Mouse (Mus musculus) intestine, postnatal 0 days (tissue): Measurements from ENCODE around the gene Jag2. TPM values are rescaled to one million over a fixed set of nuclear protein-coding genes. Genes with fewer than 3 reads are reported as not detected.

Experiments
- ATAC-seq: fragments of 200-750 bp; cut with Nextera tagmentation; 2 replicates; pipeline ENCODE4 v1.8.0; 2017; ENCODE audit warnings: mild to moderate bottlenecking, moderate TSS enrichment, moderate library complexity
- H3K27ac ChIP-seq: fragments of 300-500 bp; sonication (generic); 2 replicates; pipeline ENCODE4 v1.5.1; 2014; ENCODE audit warnings: mild to moderate bottlenecking, low read depth, low read length, moderate library complexity
- H3K27me3 ChIP-seq: fragments of 300-500 bp; sonication (generic); replicated peaks from 2 replicates; pipeline ENCODE4 v1.6.1; 2014; ENCODE audit warnings: low read length, mixed read lengths; ENCODE audit not compliant: control insufficient read depth, insufficient read depth
- H3K36me3 ChIP-seq: fragments of 300-500 bp; sonication (generic); 2 replicates; pipeline ENCODE4 v1.6.1; 2014; ENCODE audit warnings: mild to moderate bottlenecking, moderate library complexity; ENCODE audit not compliant: control insufficient read depth, insufficient read depth
- H3K4me1 ChIP-seq: fragments of 300-500 bp; sonication (generic); replicated peaks from 2 replicates; pipeline ENCODE4 v1.6.1; 2014; ENCODE audit warnings: antibody characterized with exemption, low read length, mixed read lengths; ENCODE audit not compliant: control insufficient read depth, insufficient read depth
- H3K4me2 ChIP-seq: fragments of 300-500 bp; sonication (generic); replicated peaks from 2 replicates; pipeline ENCODE4 v1.6.1; 2014; ENCODE audit warnings: low read depth, mild to moderate bottlenecking, moderate library complexity
- H3K4me3 ChIP-seq: fragments of 300-500 bp; sonication (generic); 2 replicates; pipeline ENCODE4 v1.5.1; 2014; ENCODE audit warnings: low read depth, low read length
- H3K9ac ChIP-seq: fragments of 300-500 bp; sonication (generic); 2 replicates; pipeline ENCODE4 v1.6.1; 2014; ENCODE audit warnings: mild to moderate bottlenecking, low read depth, low read length
- H3K9me3 ChIP-seq: fragments of 300-500 bp; sonication (generic); 2 replicates; pipeline ENCODE4 v1.6.1; 2016; ENCODE audit warnings: mixed run types; ENCODE audit not compliant: control insufficient read depth
- CTCF ChIP-seq: sonication (generic); IDR thresholded peaks from 2 replicates; pipeline ENCODE4 v1.5.1; 2016; ENCODE audit warnings: low read depth, mild to moderate bottlenecking, control low read depth, antibody characterized with exemption, moderate library complexity
- WGBS: fragments of 180-500 bp; shearing (Covaris S2); extraction: QIAGEN DNeasy Blood & Tissue Kit; methylation state at CpG from one replicate; pipeline ENCODE4 v1.1.7; 2014; 5-methylcytosine and 5-hydroxymethylcytosine counted together
- polyA plus RNA-seq: library from polyadenylated mRNA; unstranded; fragments of >200 nt; fragmentation: Nextera tagmentation; extraction: Ambion mirVana; gene quantifications from 2 replicates; pipeline ENCODE4 v1.2.1, GENCODE M21; 2015

Gene Jag2
- polyA plus RNA-seq, 1 experiment from 2014 or later: 1.4 TPM

DNA sequence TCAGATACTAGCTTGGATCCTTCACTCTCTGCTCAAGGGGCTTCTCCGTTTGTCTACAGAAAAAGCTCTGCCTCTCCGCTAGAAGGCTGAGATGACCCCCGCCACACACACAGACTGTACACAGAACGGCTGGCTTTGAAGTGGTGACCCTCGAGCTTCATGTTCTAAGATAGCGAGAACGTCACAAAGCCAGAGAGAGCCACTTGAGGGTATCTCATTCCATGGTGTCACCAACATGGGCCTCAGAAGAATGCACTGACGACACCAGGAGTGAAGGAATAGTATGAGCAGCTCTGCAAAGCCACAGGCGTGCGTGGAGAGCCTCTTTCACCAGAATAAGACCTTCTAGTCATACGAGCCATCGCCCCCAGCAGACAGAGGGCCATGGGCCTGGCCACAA lies 8.1 kb downstream of the Jag2 start:
- WGBS: 83% methylated on average over 12 of the region's 12 CpGs
- no peak overlapping the region for H3K9ac ChIP-seq
- no peaks in the 10 kb centered on the region for H3K9me3 ChIP-seq
- no peak for ATAC-seq
- H3K27me3 ChIP-seq: no peaks in the 10 kb centered on the region
- no peak for TF ChIP-seq CTCF
- H3K36me3 ChIP-seq: no peaks in the 10 kb centered on the region
- H3K27ac ChIP-seq: no peak overlapping the region
- H3K4me1 ChIP-seq: 0 out of 2 replicates have a peak, but pooled peaks cover 6% of the 10 kb centered on the region
- H3K4me2 ChIP-seq: no peak overlapping the region
- H3K4me3 ChIP-seq: no peak overlapping the region

GRCm38 (mm10) chr12:112917906-112918305 lies 11.7 kb downstream of the Jag2 start:
- Histone ChIP-seq H3K4me3 (no peak overlapping the region), H3K9ac (no peak overlapping the region), H3K36me3 (peaks cover 13% of the 10 kb centered on the region; the same call in 1 of the 2 replicates), H3K4me2 (no peak overlapping the region), H3K27me3 (no peaks in the 10 kb centered on the region), H3K4me1 (no peaks in the 10 kb centered on the region), H3K9me3 (no peaks in the 10 kb centered on the region), H3K27ac (no peak overlapping the region)
- 58% methylated on average over 8 of the region's 8 CpGs for WGBS
- TF ChIP-seq CTCF: no peak
- no peak for ATAC-seq

- no peak overlapping the region for H3K27ac ChIP-seq
- 80% methylated on average over 11 of the region's 11 CpGs for WGBS
These were observed 12.1 kb downstream of the Jag2 start for GRCm38 (mm10) chr12:112917486-112917885.

GRCm38 (mm10) chr12:112916698-112917400 lies 12.7 kb downstream of the Jag2 start:
- H3K27ac ChIP-seq: no peak overlapping the region
- peaks cover 13% of the 10 kb centered on the region; the same call in 1 of the 2 replicates for H3K36me3 ChIP-seq
- no peaks in the 10 kb centered on the region for H3K4me1 ChIP-seq
- no peak overlapping the region for H3K9ac ChIP-seq
- H3K4me2 ChIP-seq: no peak overlapping the region
- H3K4me3 ChIP-seq: no peak overlapping the region
- H3K27me3 ChIP-seq: no peaks in the 10 kb centered on the region
- TF ChIP-seq CTCF: no peak
- 85% methylated on average over 16 of the region's 16 CpGs for WGBS
- no peak for ATAC-seq
- H3K9me3 ChIP-seq: no peaks in the 10 kb centered on the region

More at GRCm38 (mm10) chr12:112917486-112917885, 12.1 kb downstream of the Jag2 start:
- Histone ChIP-seq H3K9me3 (no peaks in the 10 kb centered on the region), H3K36me3 (peaks cover 13% of the 10 kb centered on the region; the same call in 1 of the 2 replicates), H3K27me3 (no peaks in the 10 kb centered on the region), H3K4me2 (no peak overlapping the region), H3K9ac (no peak overlapping the region), H3K4me1 (no peaks in the 10 kb centered on the region), H3K4me3 (no peak overlapping the region)
- ATAC-seq: no peak
- TF ChIP-seq CTCF: no peak

DNA sequence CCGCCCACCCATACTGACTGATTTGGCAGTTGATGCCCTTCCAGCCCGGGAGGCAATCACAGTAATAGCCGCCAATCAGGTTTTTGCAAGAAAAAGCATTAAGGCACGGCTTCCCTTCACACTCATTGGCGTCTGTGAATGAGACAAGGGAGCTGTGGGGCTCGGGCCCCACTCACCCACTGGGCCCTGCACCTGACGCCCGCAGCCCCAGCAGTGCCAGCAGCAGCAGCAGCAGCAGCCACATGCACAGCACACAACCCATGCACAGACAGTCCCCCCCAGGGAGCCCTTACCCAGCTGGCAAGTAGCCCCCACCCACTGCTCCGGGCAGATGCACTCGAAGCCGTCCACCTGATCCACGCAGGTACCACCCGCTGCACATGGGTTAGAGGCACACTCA lies 14.0 kb downstream of the Jag2 start:
- ATAC-seq: no peak
- Histone ChIP-seq H3K36me3 (peaks cover 22% of the 10 kb centered on the region; the same call in 1 of the 2 replicates), H3K27me3 (no peaks in the 10 kb centered on the region), H3K4me2 (no peak overlapping the region), H3K4me3 (no peak overlapping the region), H3K4me1 (no peaks in the 10 kb centered on the region), H3K9ac (no peak overlapping the region), H3K9me3 (no peaks in the 10 kb centered on the region), H3K27ac (no peak overlapping the region)
- TF ChIP-seq CTCF: no peak
- 70% methylated on average over 13 of the region's 13 CpGs for WGBS

GRCm38 (mm10) chr12:112914527-112914926 lies 15.0 kb downstream of the Jag2 start:
- H3K27me3 ChIP-seq: no peaks in the 10 kb centered on the region
- H3K4me1 ChIP-seq: no peaks in the 10 kb centered on the region
- no peak overlapping the region for H3K4me3 ChIP-seq
- no peaks in the 10 kb centered on the region for H3K9me3 ChIP-seq
- 78% methylated on average over 11 of the region's 11 CpGs for WGBS
- H3K27ac ChIP-seq: no peak overlapping the region
- no peak for ATAC-seq
- no peak overlapping the region for H3K9ac ChIP-seq
- no peak overlapping the region for H3K4me2 ChIP-seq
- TF ChIP-seq CTCF: no peak
- H3K36me3 ChIP-seq: peaks cover 28% of the 10 kb centered on the region; the same call in 1 of the 2 replicates
